Mouse (Mus musculus) neural tube, embryonic 13.5 days (tissue): Measurements from ENCODE around the gene Rap1gap. TPM values are rescaled to one million over a fixed set of nuclear protein-coding genes. Genes with fewer than 3 reads are reported as not detected.

Experiments
- ATAC-seq: fragments of 200-750 bp; cut with Nextera tagmentation; 2 replicates; pipeline ENCODE4 v1.8.0; 2017; ENCODE audit warnings: low read depth, mild to moderate bottlenecking, moderate TSS enrichment, moderate library complexity
- H3K27ac ChIP-seq: fragments of 300-500 bp; sonication (generic); replicated peaks from 2 replicates; pipeline ENCODE4 v1.5.1; 2015; ENCODE audit warnings: moderate library complexity, mild to moderate bottlenecking, inconsistent platforms
- H3K27me3 ChIP-seq: fragments of 300-500 bp; sonication (generic); 2 replicates; pipeline ENCODE4 v1.6.1; 2015; ENCODE audit warnings: mild to moderate bottlenecking, inconsistent platforms
- H3K36me3 ChIP-seq: fragments of 300-500 bp; sonication (generic); 2 replicates; pipeline ENCODE4 v1.6.1; 2015; ENCODE audit warnings: mild to moderate bottlenecking, inconsistent platforms
- H3K4me1 ChIP-seq: fragments of 300-500 bp; sonication (generic); replicated peaks from 2 replicates; pipeline ENCODE4 v1.6.1; 2015; ENCODE audit warnings: inconsistent platforms
- H3K4me2 ChIP-seq: fragments of 300-500 bp; sonication (generic); 2 replicates; pipeline ENCODE4 v1.6.1; 2015; ENCODE audit warnings: inconsistent platforms, mild to moderate bottlenecking, moderate library complexity
- H3K4me3 ChIP-seq: fragments of 300-500 bp; sonication (generic); 2 replicates; pipeline ENCODE4 v1.5.1; 2015; ENCODE audit warnings: mild to moderate bottlenecking, inconsistent platforms
- H3K9ac ChIP-seq: fragments of 300-500 bp; sonication (generic); 2 replicates; pipeline ENCODE4 v1.6.1; 2015; ENCODE audit warnings: moderate library complexity, mild to moderate bottlenecking, inconsistent platforms
- H3K9me3 ChIP-seq: fragments of 300-500 bp; sonication (generic); 2 replicates; pipeline ENCODE4 v1.6.1; 2016; ENCODE audit warnings: inconsistent platforms
- WGBS: fragments of 180-500 bp; shearing (Covaris S2); methylation state at CpG from one replicate; pipeline ENCODE4 v1.1.7; 2015; 5-methylcytosine and 5-hydroxymethylcytosine counted together
- polyA plus RNA-seq: library from polyadenylated mRNA; unstranded; fragments of >200 nt; fragmentation: Nextera tagmentation; extraction: Ambion mirVana; gene quantifications from 2 replicates; pipeline ENCODE4 v1.2.1, GENCODE M21; 2015

Gene Rap1gap
- polyA plus RNA-seq, 1 experiment from 2014 or later, result 51.2 TPM

- Histone ChIP-seq H3K4me1 (peaks cover 6% of the 10 kb centered on the region), H3K9ac (no peak overlapping the region), H3K27ac (no peak overlapping the region), H3K4me3 (no peak overlapping the region), H3K4me2 (no peak overlapping the region), H3K27me3 (no peaks in the 10 kb centered on the region), H3K9me3 (no peaks in the 10 kb centered on the region), H3K36me3 (no peaks in the 10 kb centered on the region)
- whole genome bisulfite sequencing, result 72% methylated on average over 7 of the region's 7 CpGs
- ATAC-seq, result no peak
These were observed 79.3 kb downstream of the Rap1gap start for GRCm38 (mm10) chr4:137743791-137744190.

- WGBS, result 62% methylated on average over 13 of the region's 13 CpGs
- ATAC-seq, result no peak
These were observed 80.0 kb downstream of the Rap1gap start for GRCm38 (mm10) chr4:137744433-137744918.

GRCm38 (mm10) chr4:137747091-137747490, 82.6 kb downstream of the Rap1gap start:
- WGBS, result 85% methylated on average over 9 of the region's 9 CpGs

More at GRCm38 (mm10) chr4:137744433-137744918, 80.0 kb downstream of the Rap1gap start:
- Histone ChIP-seq H3K9me3 (no peaks in the 10 kb centered on the region), H3K4me2 (no peak overlapping the region), H3K9ac (no peak overlapping the region), H3K27ac (no peak overlapping the region), H3K4me1 (peaks cover 5% of the 10 kb centered on the region), H3K36me3 (no peaks in the 10 kb centered on the region), H3K4me3 (no peak overlapping the region), H3K27me3 (no peaks in the 10 kb centered on the region)

GRCm38 (mm10) chr4:137747590-137747989, 83.1 kb downstream of the Rap1gap start:
- H3K4me1 ChIP-seq, result peaks cover 15% of the 10 kb centered on the region
- no peak overlapping the region for H3K4me3 ChIP-seq
- H3K36me3 ChIP-seq, result no peaks in the 10 kb centered on the region
- H3K9me3 ChIP-seq, result no peaks in the 10 kb centered on the region
- no peak overlapping the region for H3K9ac ChIP-seq
- H3K27ac ChIP-seq, result no peak overlapping the region
- WGBS, result 89% methylated on average over 5 of the region's 5 CpGs
- no peaks in the 10 kb centered on the region for H3K27me3 ChIP-seq
- no peak overlapping the region for H3K4me2 ChIP-seq
- ATAC-seq, result no peak

More at GRCm38 (mm10) chr4:137747091-137747490, 82.6 kb downstream of the Rap1gap start:
- no peak overlapping the region for H3K27ac ChIP-seq
- H3K4me2 ChIP-seq, result no peak overlapping the region
- peaks cover 10% of the 10 kb centered on the region for H3K4me1 ChIP-seq
- H3K9me3 ChIP-seq, result no peaks in the 10 kb centered on the region
- H3K36me3 ChIP-seq, result no peaks in the 10 kb centered on the region
- ATAC-seq, result no peak
- no peak overlapping the region for H3K9ac ChIP-seq
- no peaks in the 10 kb centered on the region for H3K27me3 ChIP-seq
- H3K4me3 ChIP-seq, result no peak overlapping the region

GRCm38 (mm10) chr4:137748726-137749125, 84.2 kb downstream of the Rap1gap start:
- Histone ChIP-seq H3K4me2 (no peak overlapping the region), H3K4me1 (peaks cover 19% of the 10 kb centered on the region), H3K9ac (no peak overlapping the region), H3K27me3 (no peaks in the 10 kb centered on the region), H3K9me3 (no peaks in the 10 kb centered on the region), H3K4me3 (no peak overlapping the region), H3K27ac (no peak overlapping the region), H3K36me3 (no peaks in the 10 kb centered on the region)
- 53% methylated on average over 4 of the region's 4 CpGs for WGBS
- ATAC-seq, result no peak

GRCm38 (mm10) chr4:137749680-137750079, 85.2 kb downstream of the Rap1gap start:
- ATAC-seq, result no peak
- Histone ChIP-seq H3K4me1 (peaks cover 21% of the 10 kb centered on the region), H3K4me2 (no peak overlapping the region), H3K9ac (no peak overlapping the region), H3K9me3 (no peaks in the 10 kb centered on the region), H3K27ac (no peak overlapping the region), H3K4me3 (no peak overlapping the region), H3K27me3 (no peaks in the 10 kb centered on the region), H3K36me3 (no peaks in the 10 kb centered on the region)
- WGBS, result 79% methylated on average over 9 of the region's 9 CpGs

GRCm38 (mm10) chr4:137750121-137750520, 85.6 kb downstream of the Rap1gap start:
- Histone ChIP-seq H3K4me2 (no peak overlapping the region), H3K9me3 (no peaks in the 10 kb centered on the region), H3K27ac (no peak overlapping the region), H3K4me3 (no peak overlapping the region), H3K4me1 (peaks cover 21% of the 10 kb centered on the region), H3K27me3 (no peaks in the 10 kb centered on the region), H3K9ac (no peak overlapping the region), H3K36me3 (no peaks in the 10 kb centered on the region)
- 84% methylated on average over 9 of the region's 9 CpGs for WGBS
- ATAC-seq, result no peak

GRCm38 (mm10) chr4:137751310-137751709, 86.8 kb downstream of the Rap1gap start:
- ATAC-seq, result no peak
- Histone ChIP-seq H3K9me3 (no peaks in the 10 kb centered on the region), H3K4me3 (no peak overlapping the region), H3K27me3 (no peaks in the 10 kb centered on the region), H3K4me2 (no peak overlapping the region), H3K36me3 (no peaks in the 10 kb centered on the region), H3K4me1 (peaks cover 21% of the 10 kb centered on the region), H3K27ac (no peak overlapping the region), H3K9ac (no peak overlapping the region)
- WGBS, result 78% methylated on average over 8 of the region's 8 CpGs

GRCm38 (mm10) chr4:137751717-137752116, 87.2 kb downstream of the Rap1gap start:
- ATAC-seq, result no peak
- peaks cover 21% of the 10 kb centered on the region for H3K4me1 ChIP-seq
- WGBS, result 75% methylated on average over 9 of the region's 9 CpGs
- no peak overlapping the region for H3K4me3 ChIP-seq
- no peak overlapping the region for H3K27ac ChIP-seq
- no peak overlapping the region for H3K9ac ChIP-seq
- no peaks in the 10 kb centered on the region for H3K36me3 ChIP-seq
- no peaks in the 10 kb centered on the region for H3K27me3 ChIP-seq
- no peaks in the 10 kb centered on the region for H3K9me3 ChIP-seq
- no peak overlapping the region for H3K4me2 ChIP-seq

GRCm38 (mm10) chr4:137752471-137752870, 87.9 kb downstream of the Rap1gap start:
- H3K27me3 ChIP-seq, result no peaks in the 10 kb centered on the region
- 84% methylated on average over 15 of the region's 15 CpGs for WGBS
- no peak overlapping the region for H3K4me3 ChIP-seq
- no peaks in the 10 kb centered on the region for H3K36me3 ChIP-seq
- no peak overlapping the region for H3K27ac ChIP-seq
- no peaks in the 10 kb centered on the region for H3K9me3 ChIP-seq
- H3K4me1 ChIP-seq, result peaks cover 21% of the 10 kb centered on the region
- no peak overlapping the region for H3K4me2 ChIP-seq
- ATAC-seq, result no peak
- H3K9ac ChIP-seq, result no peak overlapping the region

- Histone ChIP-seq H3K27ac (no peak overlapping the region), H3K27me3 (no peaks in the 10 kb centered on the region), H3K9ac (no peak overlapping the region), H3K36me3 (no peaks in the 10 kb centered on the region), H3K4me2 (no peak overlapping the region), H3K4me3 (no peak overlapping the region), H3K4me1 (peaks cover 21% of the 10 kb centered on the region), H3K9me3 (no peaks in the 10 kb centered on the region)
- no peak for ATAC-seq
- 83% methylated on average over 7 of the region's 7 CpGs for WGBS
These were observed 88.7 kb downstream of the Rap1gap start for GRCm38 (mm10) chr4:137753199-137753598.

- 82% methylated on average over 2 of the region's 2 CpGs for WGBS
These were observed 89.9 kb downstream of the Rap1gap start for GRCm38 (mm10) chr4:137754446-137754845.

GRCm38 (mm10) chr4:137762886-137763285, 98.4 kb downstream of the Rap1gap start:
- WGBS, result 78% methylated on average over 9 of the region's 9 CpGs
- Histone ChIP-seq H3K27ac (no peak overlapping the region), H3K4me2 (no peak overlapping the region), H3K4me3 (no peak overlapping the region), H3K9me3 (no peaks in the 10 kb centered on the region), H3K27me3 (no peaks in the 10 kb centered on the region), H3K4me1 (peaks cover 24% of the 10 kb centered on the region), H3K9ac (no peak overlapping the region), H3K36me3 (no peaks in the 10 kb centered on the region)
- ATAC-seq, result no peak

More at GRCm38 (mm10) chr4:137754446-137754845, 89.9 kb downstream of the Rap1gap start:
- no peaks in the 10 kb centered on the region for H3K36me3 ChIP-seq
- no peak for ATAC-seq
- H3K4me3 ChIP-seq, result no peak overlapping the region
- H3K27ac ChIP-seq, result no peak overlapping the region
- no peaks in the 10 kb centered on the region for H3K27me3 ChIP-seq
- H3K9me3 ChIP-seq, result no peaks in the 10 kb centered on the region
- H3K4me1 ChIP-seq, result peaks cover 17% of the 10 kb centered on the region
- H3K9ac ChIP-seq, result no peak overlapping the region
- no peak overlapping the region for H3K4me2 ChIP-seq
